Mouse (Mus musculus): ENCODE measurements around the gene H2-DMb2.

DNA sequence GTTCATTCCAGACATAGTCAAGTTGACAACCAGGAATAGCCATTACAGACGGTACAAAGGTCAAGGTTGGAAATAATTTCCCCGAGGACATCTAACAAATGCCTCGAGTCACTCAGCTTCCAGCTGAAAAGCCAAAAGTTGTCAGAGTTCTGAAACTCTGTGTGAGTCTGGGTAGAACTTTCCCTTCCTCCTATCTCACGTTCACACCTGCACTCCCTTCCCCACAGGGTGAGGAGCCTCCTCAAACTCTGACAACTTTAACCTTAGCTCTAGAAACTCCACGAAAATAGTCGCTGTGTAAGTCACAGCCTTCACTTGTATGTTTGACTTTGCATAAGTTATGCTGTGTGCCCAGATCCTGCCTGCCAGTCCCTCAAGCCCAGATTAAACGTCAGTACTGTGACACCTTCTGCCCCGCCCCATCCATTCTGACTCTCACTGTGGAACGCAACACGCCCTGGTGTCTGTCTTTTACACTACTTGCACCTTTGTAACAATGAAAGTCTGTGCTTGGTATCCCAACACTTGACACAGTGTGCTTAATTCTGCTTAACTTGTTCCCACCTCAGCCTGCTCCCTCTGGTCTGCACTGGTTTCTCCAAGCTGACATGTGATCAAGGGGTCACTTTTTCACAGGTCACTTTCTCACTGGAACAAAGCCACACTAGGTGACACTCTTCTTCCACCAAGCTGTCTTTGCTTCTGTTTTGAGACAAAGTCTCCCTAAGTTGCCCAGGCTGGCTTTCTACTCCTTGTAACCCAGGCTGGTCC, 44.2 kb upstream of the H2-DMb2 start:
- TF ChIP-seq POLR2A (IDR thresholded peaks at IDR 0.05; ENCODE audit: low read depth, low read length) (no peak), CTCF (conservative IDR thresholded peaks at IDR 0.05; ENCODE audit: insufficient read depth, insufficient read length, low read depth, low read length) (no peak)

Measured in kidney, adult 2 months (tissue).